Mouse (Mus musculus): ENCODE data around the gene Olfr448. TPM values are rescaled to one million over a fixed set of nuclear protein-coding genes. Genes with fewer than 3 reads are reported as not detected.

The Olfr448 gene
- not detected for polyA plus RNA-seq (2014; fragmentation: Illumina TruSeq; extraction: RNeasy Lipid Tissue Mini Kit (QIAGEN cat#74804))

GRCm38 (mm10) chr6:42890141-42890540 is at the start of gene Olfr448:
Olfr448 (plus strand) TSS chr6:42890441.

GRCm38 (mm10) chr6:42908578-42908977 is 18.3 kb downstream of the Olfr448 start, which contains the start of gene Olfr447:
Olfr447 (plus strand) TSS chr6:42908878.

GRCm38 (mm10) chr6:42921077-42921476 is 30.8 kb downstream of the Olfr448 start, which contains the start of gene Olfr446:
Olfr446 (plus strand) TSS chr6:42921377.

Other genes with a start within 250 kb of the Olfr448 start
- 13.4 TPM for gene Tcaf2, start 245.2 kb upstream of the Olfr448 start, polyA plus RNA-seq (2014; fragmentation: Illumina TruSeq; extraction: RNeasy Lipid Tissue Mini Kit (QIAGEN cat#74804))
- 178 TPM for gene Tcaf1, start 180.4 kb upstream of the Olfr448 start, polyA plus RNA-seq (2014; fragmentation: Illumina TruSeq; extraction: RNeasy Lipid Tissue Mini Kit (QIAGEN cat#74804))
- not detected for gene Olfr453, start 151.1 kb upstream of the Olfr448 start, polyA plus RNA-seq (2014; fragmentation: Illumina TruSeq; extraction: RNeasy Lipid Tissue Mini Kit (QIAGEN cat#74804))
- gene Olfr38, start 134.0 kb upstream of the Olfr448 start, polyA plus RNA-seq (2014; fragmentation: Illumina TruSeq; extraction: RNeasy Lipid Tissue Mini Kit (QIAGEN cat#74804)): not detected
- not detected for gene Olfr452, start 105.3 kb upstream of the Olfr448 start, polyA plus RNA-seq (2014; fragmentation: Illumina TruSeq; extraction: RNeasy Lipid Tissue Mini Kit (QIAGEN cat#74804))
- not detected for gene Olfr450, start 78.5 kb upstream of the Olfr448 start, polyA plus RNA-seq (2014; fragmentation: Illumina TruSeq; extraction: RNeasy Lipid Tissue Mini Kit (QIAGEN cat#74804))
- not detected for gene Olfr449, start 56.1 kb upstream of the Olfr448 start, polyA plus RNA-seq (2014; fragmentation: Illumina TruSeq; extraction: RNeasy Lipid Tissue Mini Kit (QIAGEN cat#74804))
- gene Olfr447, start 18.4 kb downstream of the Olfr448 start, polyA plus RNA-seq (2014; fragmentation: Illumina TruSeq; extraction: RNeasy Lipid Tissue Mini Kit (QIAGEN cat#74804)): not detected
- gene Olfr446, start 30.9 kb downstream of the Olfr448 start, polyA plus RNA-seq (2014; fragmentation: Illumina TruSeq; extraction: RNeasy Lipid Tissue Mini Kit (QIAGEN cat#74804)): not detected
- not detected for gene Olfr444, start 58.6 kb downstream of the Olfr448 start, polyA plus RNA-seq (2014; fragmentation: Illumina TruSeq; extraction: RNeasy Lipid Tissue Mini Kit (QIAGEN cat#74804))
- not detected for gene Olfr441, start 215.9 kb downstream of the Olfr448 start, polyA plus RNA-seq (2014; fragmentation: Illumina TruSeq; extraction: RNeasy Lipid Tissue Mini Kit (QIAGEN cat#74804))